Mouse (Mus musculus): ENCODE results near the gene Lrpap1.

GRCm38 (mm10) chr5:35042431-35043109 is 63.0 kb downstream of the Lrpap1 start:
- no peak for TF ChIP-seq CTCF (IDR thresholded peaks at IDR 0.05; ENCODE audit: low read depth)
- no peak for TF ChIP-seq EP300 (IDR thresholded peaks at IDR 0.05; ENCODE audit: low read depth)

Measured in liver, embryonic 14.5 days (tissue).